Mouse (Mus musculus): ENCODE measurements around the gene Rrp1b. TPM values are rescaled to one million over a fixed set of nuclear protein-coding genes. Genes with fewer than 3 reads are reported as not detected.
"Not testable (repeated sequence)": the region's sequence is repeated elsewhere in the genome, so short reads cannot be mapped to it uniquely, and the experiment has no call there.

The Rrp1b gene
- polyA plus RNA-seq, 1 experiment from 2014 or later: 29.2 TPM

- TF ChIP-seq CTCF (IDR thresholded peaks at IDR 0.05): no peak
- DNase-seq (ENCODE audit: low read depth, low spot score) (no peak), ATAC-seq (no peak)
- H3K27me3 ChIP-seq: no peaks in the 10 kb centered on the region
- POLR2A ChIA-PET: no interaction called here
- CTCF ChIA-PET: no interaction called here
- in situ Hi-C loops (cut with MboI; ENCODE audit: low pct_unique_long_range_greater_than_20kb): no loop called here
Observed at GRCm38 (mm10) chr17:32099943-32100586, 64.2 kb downstream of the Rrp1b start.

GRCm38 (mm10) chr17:32103054-32103453 lies 67.2 kb downstream of the Rrp1b start:
- H3K27me3 ChIP-seq: no peaks in the 10 kb centered on the region
- CTCF ChIA-PET: no interaction called here
- no peak for DNase-seq (ENCODE audit: low read depth, low spot score)
- no peak for ATAC-seq
- POLR2A ChIA-PET: no interaction called here
- no peak for TF ChIP-seq CTCF (IDR thresholded peaks at IDR 0.05)
- in situ Hi-C loops (cut with MboI; ENCODE audit: low pct_unique_long_range_greater_than_20kb): no loop called here

- no peak for ATAC-seq
- CTCF ChIA-PET: no interaction called here
- in situ Hi-C loops (cut with MboI; ENCODE audit: low pct_unique_long_range_greater_than_20kb): no loop called here
Observed at GRCm38 (mm10) chr17:32106358-32106757, 70.5 kb downstream of the Rrp1b start.

GRCm38 (mm10) chr17:32107877-32108276 lies 72.0 kb downstream of the Rrp1b start:
- DNase-seq (ENCODE audit: low read depth, low spot score): no peak
- no peak for ATAC-seq
- no peak for TF ChIP-seq CTCF (IDR thresholded peaks at IDR 0.05)
- POLR2A ChIA-PET: no interaction called here
- in situ Hi-C loops (cut with MboI; ENCODE audit: low pct_unique_long_range_greater_than_20kb): no loop called here
- CTCF ChIA-PET: interaction anchor here (1.1 kb wide), 1 partner anchor 9 kb away, joined by 3 read pairs; no protein-coding TSS in a partner anchor
- H3K27me3 ChIP-seq: no peaks in the 10 kb centered on the region

More at GRCm38 (mm10) chr17:32106358-32106757, 70.5 kb downstream of the Rrp1b start:
- POLR2A ChIA-PET: interaction anchor here (1.1 kb wide), 1 partner anchor 9 kb away, joined by 4 read pairs; no protein-coding TSS in a partner anchor
- TF ChIP-seq CTCF (IDR thresholded peaks at IDR 0.05): no peak
- DNase-seq (ENCODE audit: low read depth, low spot score): no peak
- no peaks in the 10 kb centered on the region for H3K27me3 ChIP-seq

GRCm38 (mm10) chr17:32108320-32109011 lies 72.6 kb downstream of the Rrp1b start:
- ATAC-seq; H3K27me3 ChIP-seq; in situ Hi-C loops (cut with MboI; ENCODE audit: low pct_unique_long_range_greater_than_20kb); POLR2A ChIA-PET: not testable (repeated sequence)
- CTCF ChIA-PET: interaction anchor here (1.1 kb wide), 1 partner anchor 9 kb away, joined by 3 read pairs; no protein-coding TSS in a partner anchor
- peak; percentile 20 for DNase-seq (ENCODE audit: low read depth, low spot score)

GRCm38 (mm10) chr17:32109201-32109940 lies 73.5 kb downstream of the Rrp1b start:
- in situ Hi-C loops (cut with MboI; ENCODE audit: low pct_unique_long_range_greater_than_20kb): no loop called here
- POLR2A ChIA-PET: no interaction called here
- CTCF ChIA-PET: interaction anchor here (0.7 to 1.2 kb wide), 2 partner anchors 14 to 16 kb away, joined by 3 read pairs; no protein-coding TSS in a partner anchor
- DNase-seq (ENCODE audit: low read depth, low spot score): no peak
- no peaks in the 10 kb centered on the region for H3K27me3 ChIP-seq
- no peak for ATAC-seq
- no peak for TF ChIP-seq CTCF (IDR thresholded peaks at IDR 0.05)

- H3K27me3 ChIP-seq: no peaks in the 10 kb centered on the region
- ATAC-seq (no peak), DNase-seq (ENCODE audit: low read depth, low spot score) (no peak)
- in situ Hi-C loops (cut with MboI; ENCODE audit: low pct_unique_long_range_greater_than_20kb): no loop called here
- TF ChIP-seq CTCF (IDR thresholded peaks at IDR 0.05): no peak
- POLR2A ChIA-PET: no interaction called here
- CTCF ChIA-PET: interaction anchor here (1.2 kb wide), 1 partner anchor 15 kb away, joined by 3 read pairs; no protein-coding TSS in a partner anchor
Observed at GRCm38 (mm10) chr17:32110424-32110823, 74.5 kb downstream of the Rrp1b start.

- ChIA-PET POLR2A (no interaction called here), CTCF (no interaction called here)
- DNase-seq (ENCODE audit: low read depth, low spot score) (no peak), ATAC-seq (no peak)
- no peaks in the 10 kb centered on the region for H3K27me3 ChIP-seq
- no peak for TF ChIP-seq CTCF (IDR thresholded peaks at IDR 0.05)
- in situ Hi-C loops (cut with MboI; ENCODE audit: low pct_unique_long_range_greater_than_20kb): no loop called here
Observed at GRCm38 (mm10) chr17:32110980-32111780, 75.3 kb downstream of the Rrp1b start.

Other genes with a start within 250 kb of the Rrp1b start
- gene Sik1, start 180.3 kb upstream of the Rrp1b start, polyA plus RNA-seq (2021): 37.1 TPM
- gene Hsf2bp, start 249 bp downstream of the Rrp1b start, polyA plus RNA-seq (2021): 0.64 TPM
- 1.5 TPM for gene Notch3, start 130.8 kb downstream of the Rrp1b start, polyA plus RNA-seq (2021)
- 0.18 TPM for gene Ephx3, start 153.4 kb downstream of the Rrp1b start, polyA plus RNA-seq (2021)
- gene Brd4, start 248.6 kb downstream of the Rrp1b start, polyA plus RNA-seq (2021): 102 TPM

Measured in Patski (cell line).